Mouse (Mus musculus): ENCODE results near the gene Dennd1a.

Dennd1a gene

GRCm38 (mm10) chr2:38229882-38230281 is 57.3 kb downstream of the Dennd1a start:
- no peak for DNase-seq (ENCODE audit: low read depth, low spot score)

GRCm38 (mm10) chr2:38223759-38224158 is 63.4 kb downstream of the Dennd1a start:
- no peak for DNase-seq (ENCODE audit: low read depth, low spot score)

GRCm38 (mm10) chr2:38221461-38221860 is 65.7 kb downstream of the Dennd1a start:
- DNase-seq (ENCODE audit: low read depth, low spot score) = no peak

GRCm38 (mm10) chr2:38220687-38221435 is 66.3 kb downstream of the Dennd1a start:
- DNase-seq (ENCODE audit: low read depth, low spot score) = no peak

GRCm38 (mm10) chr2:38219666-38220065 is 67.5 kb downstream of the Dennd1a start:
- DNase-seq (ENCODE audit: low read depth, low spot score) = no peak

- DNase-seq (ENCODE audit: low read depth, low spot score) = no peak
These were observed 74.1 kb downstream of the Dennd1a start for GRCm38 (mm10) chr2:38213041-38213440.

GRCm38 (mm10) chr2:38211426-38211825 is 75.8 kb downstream of the Dennd1a start:
- DNase-seq (ENCODE audit: low read depth, low spot score) = no peak

- no peak for DNase-seq (ENCODE audit: low read depth, low spot score)
These were observed 79.4 kb downstream of the Dennd1a start for GRCm38 (mm10) chr2:38207752-38208151.

- DNase-seq (ENCODE audit: low read depth, low spot score) = no peak
These were observed 81.9 kb downstream of the Dennd1a start for GRCm38 (mm10) chr2:38205281-38205680.

- DNase-seq (ENCODE audit: low read depth, low spot score) = no peak
These were observed 82.5 kb downstream of the Dennd1a start for GRCm38 (mm10) chr2:38204696-38205095.

- DNase-seq (ENCODE audit: low read depth, low spot score) = peak; percentile 54
These were observed 89.1 kb downstream of the Dennd1a start for GRCm38 (mm10) chr2:38198072-38198471.

- DNase-seq (ENCODE audit: low read depth, low spot score) = peak; percentile 35
These were observed 90.8 kb downstream of the Dennd1a start for GRCm38 (mm10) chr2:38196199-38197060.

GRCm38 (mm10) chr2:38192007-38192406 is 95.2 kb downstream of the Dennd1a start:
- DNase-seq (ENCODE audit: low read depth, low spot score) = no peak

GRCm38 (mm10) chr2:38191601-38192000 is 95.6 kb downstream of the Dennd1a start:
- DNase-seq (ENCODE audit: low read depth, low spot score) = no peak

GRCm38 (mm10) chr2:38186438-38186837 is 100.8 kb downstream of the Dennd1a start:
- peak; percentile 9 for DNase-seq (ENCODE audit: low read depth, low spot score)

- no peak for DNase-seq (ENCODE audit: low read depth, low spot score)
These were observed 102.2 kb downstream of the Dennd1a start for GRCm38 (mm10) chr2:38184977-38185376.

- peak; percentile 12 for DNase-seq (ENCODE audit: low read depth, low spot score)
These were observed 103.3 kb downstream of the Dennd1a start for GRCm38 (mm10) chr2:38183881-38184280.

GRCm38 (mm10) chr2:38182283-38182682 is 104.9 kb downstream of the Dennd1a start:
- no peak for DNase-seq (ENCODE audit: low read depth, low spot score)

- DNase-seq (ENCODE audit: low read depth, low spot score) = no peak
These were observed 109.6 kb downstream of the Dennd1a start for GRCm38 (mm10) chr2:38177583-38177978.

GRCm38 (mm10) chr2:38176870-38177582 is 110.2 kb downstream of the Dennd1a start:
- DNase-seq (ENCODE audit: low read depth, low spot score) = no peak

GRCm38 (mm10) chr2:38175276-38175675 is 111.9 kb downstream of the Dennd1a start:
- DNase-seq (ENCODE audit: low read depth, low spot score) = no peak

- no peak for DNase-seq (ENCODE audit: low read depth, low spot score)
These were observed 118.6 kb downstream of the Dennd1a start for GRCm38 (mm10) chr2:38168606-38169005.

All from ZHBTc4 (cell line).